Mouse (Mus musculus) thymus, adult 2 months (tissue): ENCODE measurements around the gene Nicn1.

Experiments used
- CTCF ChIP-seq: fragments of 200-500 bp; IDR thresholded peaks from 2 replicates; pipeline ENCODE4 v1.5.1; 2012; ENCODE audit warnings: mild to moderate bottlenecking, control low read depth, low read length, moderate library complexity, borderline replicate concordance; ENCODE audit not compliant: control insufficient read depth, poor library complexity, insufficient read depth; ENCODE audit errors: extremely low read depth
- POLR2A ChIP-seq: fragments of 200-500 bp; IDR thresholded peaks from 2 replicates; pipeline ENCODE4 v1.6.1; 2012; ENCODE audit warnings: mild to moderate bottlenecking, low read length, control low read depth, moderate library complexity; ENCODE audit not compliant: control insufficient read depth, poor library complexity, insufficient read depth; ENCODE audit errors: extremely low read depth

- TF ChIP-seq CTCF (no peak), POLR2A (no peak)
Measured at GRCm38 (mm10) chr9:108339886-108340257, 49.6 kb downstream of the Nicn1 start.
